Mouse (Mus musculus): ENCODE results near the gene Faap20.

Gene Faap20

GRCm38 (mm10) chr4:155249648-155250351 lies at the start of gene Faap20:
Gene Faap20 (plus strand): TSS chr4:155249802.
- DNase-seq (ENCODE audit: low spot score), result peak; percentile 82

DNA sequence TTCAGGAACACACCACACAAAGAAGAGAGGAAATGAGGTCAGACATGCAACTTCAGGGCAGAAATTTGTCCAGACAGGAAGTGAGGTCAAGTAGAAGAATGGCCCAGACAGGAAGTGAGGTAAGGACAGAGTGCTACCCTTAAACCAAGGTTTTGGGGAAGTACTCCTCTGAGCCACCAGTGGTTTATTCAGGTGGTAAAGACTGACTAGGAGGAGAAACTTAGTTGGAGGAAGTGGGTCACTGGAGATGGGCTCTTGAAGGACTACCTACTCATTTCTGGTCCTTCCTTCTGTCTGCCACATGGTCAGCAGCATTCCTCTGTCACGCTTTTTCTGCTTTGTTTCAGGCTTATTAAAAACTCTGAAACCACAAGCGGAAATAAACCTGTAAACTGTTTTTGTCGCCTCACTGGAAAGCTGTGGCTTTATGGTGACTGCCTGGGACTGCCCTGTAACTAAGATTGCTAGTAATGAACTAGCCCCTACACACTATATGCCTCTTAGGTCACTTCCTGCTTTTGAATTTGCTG lies 48.7 kb upstream of the Faap20 start:
- no peak for DNase-seq (ENCODE audit: low spot score)

GRCm38 (mm10) chr4:155201764-155202163 lies 47.8 kb upstream of the Faap20 start:
- DNase-seq (ENCODE audit: low spot score), result no peak

- peak; percentile 58 for DNase-seq (ENCODE audit: low spot score)
Observed at GRCm38 (mm10) chr4:155205919-155206318, 43.7 kb upstream of the Faap20 start.

GRCm38 (mm10) chr4:155206498-155206897 lies 43.1 kb upstream of the Faap20 start:
- DNase-seq (ENCODE audit: low spot score), result no peak

- DNase-seq (ENCODE audit: low spot score), result no peak
Observed at GRCm38 (mm10) chr4:155207841-155208240, 41.8 kb upstream of the Faap20 start.

GRCm38 (mm10) chr4:155208613-155209012 lies 41.0 kb upstream of the Faap20 start:
- no peak for DNase-seq (ENCODE audit: low spot score)

- DNase-seq (ENCODE audit: low spot score), result no peak
Observed at GRCm38 (mm10) chr4:155209079-155209478, 40.5 kb upstream of the Faap20 start.

- DNase-seq (ENCODE audit: low spot score), result no peak
Observed at GRCm38 (mm10) chr4:155209494-155209893, 40.1 kb upstream of the Faap20 start.

GRCm38 (mm10) chr4:155213052-155213751 lies 36.4 kb upstream of the Faap20 start:
- no peak for DNase-seq (ENCODE audit: low spot score)

DNA sequence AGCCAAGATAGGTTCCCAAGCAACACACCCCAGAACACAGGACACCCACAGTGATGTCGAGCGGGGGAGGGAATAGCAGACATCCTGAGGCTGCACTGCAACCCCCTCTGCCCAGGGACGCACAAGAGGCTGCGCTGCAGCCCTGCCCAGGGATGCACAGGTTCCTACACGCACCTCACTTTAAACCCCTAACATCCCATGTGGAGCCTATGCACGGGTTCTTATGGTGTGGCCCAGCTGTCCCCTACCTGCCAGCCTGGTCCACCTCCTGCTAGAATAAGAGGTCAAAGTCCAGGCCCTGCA lies 35.9 kb upstream of the Faap20 start:
- no peak for DNase-seq (ENCODE audit: low spot score)

DNA sequence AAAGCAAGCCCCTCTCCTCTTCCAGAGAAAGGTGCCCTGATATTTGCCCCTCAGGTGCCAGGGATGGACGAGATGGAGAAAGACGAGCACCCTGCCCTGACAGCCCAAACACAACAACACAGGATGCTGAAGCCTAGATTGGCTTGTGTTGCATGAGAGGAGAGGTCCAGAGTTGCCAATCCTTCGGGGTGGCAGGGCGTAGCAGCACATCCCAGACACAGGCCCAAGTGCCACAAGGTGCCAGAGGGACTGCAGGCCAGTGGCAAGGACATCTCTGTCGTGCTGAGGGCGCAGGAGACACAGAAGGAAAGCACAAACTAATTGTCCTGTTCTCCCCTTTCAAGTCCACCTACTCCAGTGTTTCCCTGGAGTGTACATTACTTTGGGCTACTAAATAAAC lies 35.4 kb upstream of the Faap20 start:
- DNase-seq (ENCODE audit: low spot score), result no peak

GRCm38 (mm10) chr4:155214793-155215192 lies 34.8 kb upstream of the Faap20 start:
- no peak for DNase-seq (ENCODE audit: low spot score)

- DNase-seq (ENCODE audit: low spot score), result no peak
Observed at GRCm38 (mm10) chr4:155215203-155215602, 34.4 kb upstream of the Faap20 start.

- no peak for DNase-seq (ENCODE audit: low spot score)
Observed at GRCm38 (mm10) chr4:155215773-155216630, 33.6 kb upstream of the Faap20 start.

GRCm38 (mm10) chr4:155217241-155218103 lies 32.1 kb upstream of the Faap20 start:
- no peak for DNase-seq (ENCODE audit: low spot score)

DNA sequence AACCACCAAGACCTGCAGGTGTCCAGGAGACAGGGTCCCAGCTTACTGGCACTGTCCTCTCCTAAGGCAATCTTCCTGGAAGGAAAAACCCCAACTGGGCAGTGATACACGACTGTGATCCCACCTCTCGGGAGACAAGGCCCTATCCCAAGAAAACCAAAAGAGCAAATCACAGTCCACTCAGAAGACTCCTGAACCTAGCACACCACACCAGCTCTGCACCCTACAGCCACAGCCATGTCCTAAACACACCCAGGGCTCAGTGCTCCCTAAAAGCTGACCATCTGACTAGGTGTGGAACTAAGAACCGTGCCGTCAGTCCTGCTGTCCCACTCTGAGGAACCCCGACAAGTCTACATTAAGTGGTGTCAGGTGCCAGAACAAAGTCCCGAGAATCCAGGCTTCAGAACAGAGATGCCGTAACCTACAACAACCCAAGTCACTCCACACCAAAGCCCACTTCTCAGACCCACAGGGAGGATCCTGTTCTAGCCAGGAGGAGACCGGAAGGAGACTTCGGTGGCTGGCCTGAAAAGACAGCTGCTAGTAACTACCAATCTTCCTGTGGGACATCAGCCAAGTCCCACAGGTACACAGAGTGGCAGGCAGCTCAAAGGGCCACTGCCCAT lies 31.4 kb upstream of the Faap20 start:
- DNase-seq (ENCODE audit: low spot score), result no peak

DNA sequence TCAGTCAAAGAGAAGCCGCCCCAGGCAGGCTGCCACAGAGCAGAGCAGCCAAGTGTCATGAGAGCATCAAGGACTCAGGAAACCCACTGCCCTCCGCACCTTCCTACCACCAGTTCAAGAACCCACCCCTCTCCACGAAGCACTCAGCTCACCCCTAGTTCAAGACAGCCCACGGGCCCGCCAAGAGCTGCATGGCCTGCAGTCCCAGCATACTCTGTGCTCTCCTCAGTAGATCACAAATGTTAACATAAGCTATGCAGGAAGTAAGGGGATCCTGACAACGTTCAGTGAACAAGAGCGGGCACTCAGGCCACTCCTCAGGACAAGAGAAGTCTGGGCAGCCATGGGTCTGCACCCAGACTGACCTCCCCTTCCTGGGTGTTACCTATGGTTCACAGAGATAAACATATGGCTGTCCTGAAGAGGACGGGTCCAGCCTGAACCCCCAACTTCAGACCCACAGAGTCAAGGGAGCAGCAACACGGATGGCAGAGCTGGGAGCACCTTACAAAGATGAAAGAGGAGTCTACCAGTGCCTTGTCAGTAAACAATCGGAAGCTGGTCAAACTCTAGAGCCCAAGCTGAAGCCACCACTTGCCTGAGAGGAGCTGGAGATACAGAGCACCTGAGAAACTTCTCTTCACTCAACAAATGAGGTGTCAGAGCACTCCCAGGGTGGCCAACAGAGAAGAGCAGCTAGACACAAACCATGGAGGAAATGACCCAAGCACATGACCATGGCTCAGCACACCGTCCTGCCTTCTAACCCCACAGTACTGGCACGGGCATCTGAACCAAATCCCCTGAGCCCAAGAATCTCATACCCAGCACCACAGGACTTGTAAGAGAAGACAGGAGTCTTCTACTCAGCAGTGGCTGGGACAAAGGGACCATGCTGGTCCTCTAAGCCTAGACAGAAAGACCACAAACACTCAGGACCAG lies 30.1 kb upstream of the Faap20 start:
- no peak for DNase-seq (ENCODE audit: low spot score)

- no peak for DNase-seq (ENCODE audit: low spot score)
Observed at GRCm38 (mm10) chr4:155220213-155221100, 29.1 kb upstream of the Faap20 start.

Data from urinary bladder, postnatal 25 days (tissue).